Mouse (Mus musculus): ENCODE measurements around the gene Ppil4. TPM values are rescaled to one million over a fixed set of nuclear protein-coding genes. Genes with fewer than 3 reads are reported as not detected.
"Not testable (repeated sequence)": the region's sequence is repeated elsewhere in the genome, so short reads cannot be mapped to it uniquely, and the experiment has no call there.

The Ppil4 gene
- 31.2 and 38.8 TPM in 2 replicates for polyA plus RNA-seq (2016; fragmentation: Nextera tagmentation; extraction: Ambion mirVana)

- Histone ChIP-seq H3K36me3 (peaks cover 39% of the 10 kb centered on the region), H3K27me3 (ENCODE audit: insufficient read depth, poor library complexity, severe bottlenecking) (no peaks in the 10 kb centered on the region), H3K9me3 (no peaks in the 10 kb centered on the region), H3K27ac (peak within 1 kb of the TSS; percentile 93), H3K4me3 (peak within 1 kb of the TSS; percentile 79), H3K4me1 (peaks cover 9% of the 10 kb centered on the region)
- under 1% methylated on average over 52 of the region's 52 CpGs for WGBS
- peak; percentile 93 for DNase-seq (ENCODE audit: low spot score)
These were observed at the start of gene Ppil4, which contains the start of gene Ginm1 for GRCm38 (mm10) chr10:7792751-7793385. Gene Ppil4, plus strand, starts transcription at chr10:7792891. Gene Ginm1, minus strand, starts transcription at chr10:7792824.

GRCm38 (mm10) chr10:7745528-7745927, 47.2 kb upstream of the Ppil4 start:
- H3K4me1 ChIP-seq; H3K9me3 ChIP-seq; DNase-seq (ENCODE audit: low spot score); H3K27me3 ChIP-seq (ENCODE audit: insufficient read depth, poor library complexity, severe bottlenecking); H3K4me3 ChIP-seq; H3K27ac ChIP-seq: not testable (repeated sequence)
- peaks cover 57% of the 10 kb centered on the region for H3K36me3 ChIP-seq
- WGBS, result 87% methylated on average over 6 of the region's 6 CpGs

GRCm38 (mm10) chr10:7748752-7749151, 43.9 kb upstream of the Ppil4 start:
- whole genome bisulfite sequencing, result 88% methylated on average over 6 of the region's 6 CpGs
- Histone ChIP-seq H3K27me3 (ENCODE audit: insufficient read depth, poor library complexity, severe bottlenecking) (no peaks in the 10 kb centered on the region), H3K4me1 (no peaks in the 10 kb centered on the region), H3K4me3 (no peak overlapping the region), H3K27ac (no peak overlapping the region), H3K36me3 (peaks cover 62% of the 10 kb centered on the region), H3K9me3 (no peaks in the 10 kb centered on the region)
- no peak for DNase-seq (ENCODE audit: low spot score)

GRCm38 (mm10) chr10:7757544-7757943, 35.1 kb upstream of the Ppil4 start:
- WGBS, result 74% methylated on average over 2 of the region's 2 CpGs
- Histone ChIP-seq H3K9me3 (no peaks in the 10 kb centered on the region), H3K36me3 (peaks cover 73% of the 10 kb centered on the region)

GRCm38 (mm10) chr10:7772346-7772745, 20.3 kb upstream of the Ppil4 start:
- peaks cover 85% of the 10 kb centered on the region for H3K36me3 ChIP-seq
- no peak for DNase-seq (ENCODE audit: low spot score)
- H3K4me3 ChIP-seq, result no peak overlapping the region
- H3K9me3 ChIP-seq, result no peaks in the 10 kb centered on the region
- H3K4me1 ChIP-seq, result no peaks in the 10 kb centered on the region
- WGBS, result 92% methylated on average over 4 of the region's 4 CpGs
- no peaks in the 10 kb centered on the region for H3K27me3 ChIP-seq (ENCODE audit: insufficient read depth, poor library complexity, severe bottlenecking)
- H3K27ac ChIP-seq, result no peak overlapping the region

More at GRCm38 (mm10) chr10:7757544-7757943, 35.1 kb upstream of the Ppil4 start:
- H3K4me3 ChIP-seq, result no peak overlapping the region
- no peak overlapping the region for H3K27ac ChIP-seq
- no peak for DNase-seq (ENCODE audit: low spot score)
- H3K4me1 ChIP-seq, result no peaks in the 10 kb centered on the region
- H3K27me3 ChIP-seq (ENCODE audit: insufficient read depth, poor library complexity, severe bottlenecking), result no peaks in the 10 kb centered on the region

- WGBS, result 85% methylated on average over 1 of the region's 1 CpGs
- Histone ChIP-seq H3K4me1 (no peaks in the 10 kb centered on the region), H3K27me3 (ENCODE audit: insufficient read depth, poor library complexity, severe bottlenecking) (no peaks in the 10 kb centered on the region), H3K27ac (no peak overlapping the region), H3K9me3 (no peaks in the 10 kb centered on the region), H3K36me3 (peaks cover 83% of the 10 kb centered on the region), H3K4me3 (no peak overlapping the region)
- no peak for DNase-seq (ENCODE audit: low spot score)
These were observed 19.9 kb upstream of the Ppil4 start for GRCm38 (mm10) chr10:7772769-7773168.

GRCm38 (mm10) chr10:7775421-7775820, 17.3 kb upstream of the Ppil4 start:
- H3K27me3 ChIP-seq (ENCODE audit: insufficient read depth, poor library complexity, severe bottlenecking), result no peaks in the 10 kb centered on the region
- no peak for DNase-seq (ENCODE audit: low spot score)
- H3K4me1 ChIP-seq, result 0 out of 2 replicates have a peak, but pooled peaks cover 4% of the 10 kb centered on the region
- H3K27ac ChIP-seq, result no peak overlapping the region
- H3K9me3 ChIP-seq, result no peaks in the 10 kb centered on the region
- no peak overlapping the region for H3K4me3 ChIP-seq
- peaks cover 63% of the 10 kb centered on the region for H3K36me3 ChIP-seq
- WGBS, result 92% methylated on average over 8 of the region's 8 CpGs

GRCm38 (mm10) chr10:7778361-7778760, 14.3 kb upstream of the Ppil4 start:
- Histone ChIP-seq H3K36me3 (peaks cover 34% of the 10 kb centered on the region), H3K4me3 (no peak overlapping the region), H3K27ac (no peak overlapping the region), H3K27me3 (ENCODE audit: insufficient read depth, poor library complexity, severe bottlenecking) (no peaks in the 10 kb centered on the region), H3K4me1 (0 out of 2 replicates have a peak, but pooled peaks cover 4% of the 10 kb centered on the region), H3K9me3 (no peaks in the 10 kb centered on the region)
- no peak for DNase-seq (ENCODE audit: low spot score)
- WGBS, result 93% methylated on average over 3 of the region's 3 CpGs

- peak overlapping the region; percentile 99 for H3K4me3 ChIP-seq
- no peaks in the 10 kb centered on the region for H3K27me3 ChIP-seq (ENCODE audit: insufficient read depth, poor library complexity, severe bottlenecking)
- peaks cover 21% of the 10 kb centered on the region for H3K36me3 ChIP-seq
- H3K9me3 ChIP-seq, result no peaks in the 10 kb centered on the region
- peak overlapping the region; percentile 90 for H3K27ac ChIP-seq
- 21% methylated on average over 7 of the region's 7 CpGs for WGBS
- H3K4me1 ChIP-seq, result 0 out of 2 replicates have a peak, but pooled peaks cover 4% of the 10 kb centered on the region
- no peak for DNase-seq (ENCODE audit: low spot score)
These were observed 12.9 kb upstream of the Ppil4 start for GRCm38 (mm10) chr10:7779751-7780237.

- DNase-seq (ENCODE audit: low spot score), result peak; percentile 94
- Histone ChIP-seq H3K27me3 (ENCODE audit: insufficient read depth, poor library complexity, severe bottlenecking) (no peaks in the 10 kb centered on the region), H3K9me3 (no peaks in the 10 kb centered on the region), H3K36me3 (peaks cover 15% of the 10 kb centered on the region), H3K27ac (peak overlapping the region; percentile 90), H3K4me1 (0 out of 2 replicates have a peak, but pooled peaks cover 4% of the 10 kb centered on the region), H3K4me3 (peak overlapping the region; percentile 99)
- under 1% methylated on average over 70 of the region's 77 CpGs for WGBS
These were observed 12.2 kb upstream of the Ppil4 start for GRCm38 (mm10) chr10:7780238-7781176.

- peak overlapping the region; percentile 62; the same call in 1 of the 2 replicates for H3K27ac ChIP-seq
- no peaks in the 10 kb centered on the region for H3K9me3 ChIP-seq
- no peaks in the 10 kb centered on the region for H3K27me3 ChIP-seq (ENCODE audit: insufficient read depth, poor library complexity, severe bottlenecking)
- H3K36me3 ChIP-seq, result peaks cover 15% of the 10 kb centered on the region
- DNase-seq (ENCODE audit: low spot score), result no peak
- H3K4me1 ChIP-seq, result 0 out of 2 replicates have a peak, but pooled peaks cover 4% of the 10 kb centered on the region
- H3K4me3 ChIP-seq, result peak overlapping the region; percentile 99
- WGBS, result 53% methylated on average over 3 of the region's 3 CpGs
These were observed 11.5 kb upstream of the Ppil4 start for GRCm38 (mm10) chr10:7781214-7781613.

GRCm38 (mm10) chr10:7787319-7787718, 5.4 kb upstream of the Ppil4 start:
- H3K9me3 ChIP-seq, result no peaks in the 10 kb centered on the region
- H3K4me3 ChIP-seq, result no peak overlapping the region
- H3K4me1 ChIP-seq, result no peaks in the 10 kb centered on the region
- no peak overlapping the region for H3K27ac ChIP-seq
- 45% methylated on average over 2 of the region's 2 CpGs for WGBS
- DNase-seq (ENCODE audit: low spot score), result no peak
- H3K36me3 ChIP-seq, result peaks cover 19% of the 10 kb centered on the region
- no peaks in the 10 kb centered on the region for H3K27me3 ChIP-seq (ENCODE audit: insufficient read depth, poor library complexity, severe bottlenecking)

Measured in heart, embryonic 10.5 days (tissue).